Mouse (Mus musculus) neural tube, embryonic 13.5 days (tissue): ENCODE measurements around the gene Lrg1. TPM values are rescaled to one million over a fixed set of nuclear protein-coding genes. Genes with fewer than 3 reads are reported as not detected.

Experiments used
- ATAC-seq: fragments of 200-750 bp; cut with Nextera tagmentation; 2 replicates; pipeline ENCODE4 v1.8.0; 2017; ENCODE audit warnings: low read depth, mild to moderate bottlenecking, moderate TSS enrichment, moderate library complexity
- H3K27ac ChIP-seq: fragments of 300-500 bp; sonication (generic); replicated peaks from 2 replicates; pipeline ENCODE4 v1.5.1; 2015; ENCODE audit warnings: moderate library complexity, mild to moderate bottlenecking, inconsistent platforms
- H3K27me3 ChIP-seq: fragments of 300-500 bp; sonication (generic); 2 replicates; pipeline ENCODE4 v1.6.1; 2015; ENCODE audit warnings: mild to moderate bottlenecking, inconsistent platforms
- H3K36me3 ChIP-seq: fragments of 300-500 bp; sonication (generic); 2 replicates; pipeline ENCODE4 v1.6.1; 2015; ENCODE audit warnings: mild to moderate bottlenecking, inconsistent platforms
- H3K4me1 ChIP-seq: fragments of 300-500 bp; sonication (generic); replicated peaks from 2 replicates; pipeline ENCODE4 v1.6.1; 2015; ENCODE audit warnings: inconsistent platforms
- H3K4me2 ChIP-seq: fragments of 300-500 bp; sonication (generic); 2 replicates; pipeline ENCODE4 v1.6.1; 2015; ENCODE audit warnings: inconsistent platforms, mild to moderate bottlenecking, moderate library complexity
- H3K4me3 ChIP-seq: fragments of 300-500 bp; sonication (generic); 2 replicates; pipeline ENCODE4 v1.5.1; 2015; ENCODE audit warnings: mild to moderate bottlenecking, inconsistent platforms
- H3K9ac ChIP-seq: fragments of 300-500 bp; sonication (generic); 2 replicates; pipeline ENCODE4 v1.6.1; 2015; ENCODE audit warnings: moderate library complexity, mild to moderate bottlenecking, inconsistent platforms
- H3K9me3 ChIP-seq: fragments of 300-500 bp; sonication (generic); 2 replicates; pipeline ENCODE4 v1.6.1; 2016; ENCODE audit warnings: inconsistent platforms
- WGBS: fragments of 180-500 bp; shearing (Covaris S2); methylation state at CpG from one replicate; pipeline ENCODE4 v1.1.7; 2015; 5-methylcytosine and 5-hydroxymethylcytosine counted together
- polyA plus RNA-seq: library from polyadenylated mRNA; unstranded; fragments of >200 nt; fragmentation: Nextera tagmentation; extraction: Ambion mirVana; gene quantifications from 2 replicates; pipeline ENCODE4 v1.2.1, GENCODE M21; 2015

The Lrg1 gene
- polyA plus RNA-seq, 1 experiment from 2014 or later, result 0.22 TPM

GRCm38 (mm10) chr17:56133457-56134363 is 11.9 kb upstream of the Lrg1 start:
- Histone ChIP-seq H3K9ac (peak overlapping the region; percentile 13), H3K9me3 (no peaks in the 10 kb centered on the region), H3K27ac (no peak overlapping the region; the same call in 1 of the 2 replicates), H3K4me1 (peaks cover 47% of the 10 kb centered on the region), H3K4me2 (peak overlapping the region; percentile 50), H3K36me3 (peaks cover 30% of the 10 kb centered on the region), H3K27me3 (peaks cover 8% of the 10 kb centered on the region), H3K4me3 (peak overlapping the region; percentile 24; the same call in 1 of the 2 replicates)
- ATAC-seq, result no peak
- WGBS, result 23% methylated on average over 18 of the region's 21 CpGs

GRCm38 (mm10) chr17:56132661-56133060 is 10.9 kb upstream of the Lrg1 start:
- Histone ChIP-seq H3K9me3 (no peaks in the 10 kb centered on the region), H3K27ac (no peak overlapping the region), H3K36me3 (peaks cover 41% of the 10 kb centered on the region), H3K27me3 (no peaks in the 10 kb centered on the region; the same call in 1 of the 2 replicates), H3K4me3 (no peak overlapping the region), H3K4me2 (no peak overlapping the region), H3K9ac (no peak overlapping the region), H3K4me1 (peaks cover 37% of the 10 kb centered on the region)
- peak; percentile 10; the same call in 1 of the 2 replicates for ATAC-seq
- WGBS, result 5% methylated on average over 14 of the region's 14 CpGs

- Histone ChIP-seq H3K9ac (no peak overlapping the region), H3K4me1 (peaks cover 28% of the 10 kb centered on the region), H3K4me2 (no peak overlapping the region), H3K36me3 (peaks cover 49% of the 10 kb centered on the region), H3K4me3 (no peak overlapping the region), H3K27me3 (peaks cover 7% of the 10 kb centered on the region), H3K27ac (no peak overlapping the region), H3K9me3 (no peaks in the 10 kb centered on the region)
- no peak for ATAC-seq
- WGBS, result 37% methylated on average over 7 of the region's 7 CpGs
These were observed 10.0 kb upstream of the Lrg1 start for GRCm38 (mm10) chr17:56131814-56132213.

- Histone ChIP-seq H3K4me1 (peaks cover 25% of the 10 kb centered on the region), H3K9me3 (no peaks in the 10 kb centered on the region), H3K4me2 (no peak overlapping the region), H3K4me3 (no peak overlapping the region), H3K27ac (no peak overlapping the region), H3K36me3 (peaks cover 56% of the 10 kb centered on the region), H3K27me3 (peaks cover 14% of the 10 kb centered on the region), H3K9ac (no peak overlapping the region)
- WGBS, result 88% methylated on average over 10 of the region's 10 CpGs
- no peak for ATAC-seq
These were observed 9.3 kb upstream of the Lrg1 start for GRCm38 (mm10) chr17:56131136-56131535.

GRCm38 (mm10) chr17:56128246-56128645 is 6.4 kb upstream of the Lrg1 start:
- H3K36me3 ChIP-seq, result peaks cover 82% of the 10 kb centered on the region
- H3K27me3 ChIP-seq, result peaks cover 40% of the 10 kb centered on the region
- H3K4me2 ChIP-seq, result no peak overlapping the region
- 0 out of 2 replicates have a peak, but pooled peaks cover under 1% of the 10 kb centered on the region for H3K9me3 ChIP-seq
- no peak overlapping the region for H3K27ac ChIP-seq
- no peak overlapping the region for H3K4me3 ChIP-seq
- peaks cover 14% of the 10 kb centered on the region for H3K4me1 ChIP-seq
- no peak for ATAC-seq
- 88% methylated on average over 15 of the region's 15 CpGs for WGBS
- H3K9ac ChIP-seq, result peak overlapping the region; percentile 26; the same call in 1 of the 2 replicates

GRCm38 (mm10) chr17:56126175-56126574 is 4.4 kb upstream of the Lrg1 start:
- no peak overlapping the region for H3K9ac ChIP-seq
- peaks cover 15% of the 10 kb centered on the region for H3K9me3 ChIP-seq
- H3K4me1 ChIP-seq, result peaks cover 9% of the 10 kb centered on the region; the same call in 1 of the 2 replicates
- H3K27ac ChIP-seq, result no peak overlapping the region
- peaks cover 61% of the 10 kb centered on the region for H3K27me3 ChIP-seq
- H3K4me3 ChIP-seq, result no peak overlapping the region
- no peak for ATAC-seq
- 71% methylated on average over 11 of the region's 11 CpGs for WGBS
- peaks cover 82% of the 10 kb centered on the region for H3K36me3 ChIP-seq
- no peak overlapping the region for H3K4me2 ChIP-seq

- no peak overlapping the region for H3K4me3 ChIP-seq
- ATAC-seq, result no peak
- H3K27me3 ChIP-seq, result peaks cover 70% of the 10 kb centered on the region
- peaks cover 15% of the 10 kb centered on the region for H3K9me3 ChIP-seq
- 86% methylated on average over 4 of the region's 4 CpGs for WGBS
- peaks cover 13% of the 10 kb centered on the region; the same call in 1 of the 2 replicates for H3K4me1 ChIP-seq
- no peak overlapping the region for H3K4me2 ChIP-seq
- no peak overlapping the region for H3K27ac ChIP-seq
- H3K36me3 ChIP-seq, result peaks cover 72% of the 10 kb centered on the region
- H3K9ac ChIP-seq, result no peak overlapping the region
These were observed 3.5 kb upstream of the Lrg1 start for GRCm38 (mm10) chr17:56125276-56125630.

GRCm38 (mm10) chr17:56124377-56125275 is 2.8 kb upstream of the Lrg1 start:
- ATAC-seq, result no peak
- H3K36me3 ChIP-seq, result peaks cover 66% of the 10 kb centered on the region

GRCm38 (mm10) chr17:56123681-56124340 is 2.0 kb upstream of the Lrg1 start:
- peaks cover 84% of the 10 kb centered on the region for H3K27me3 ChIP-seq
- peak overlapping the region; percentile 46 for H3K4me2 ChIP-seq
- no peak overlapping the region for H3K9ac ChIP-seq
- no peak overlapping the region for H3K27ac ChIP-seq
- peak overlapping the region; percentile 23; the same call in 1 of the 2 replicates for H3K4me3 ChIP-seq
- peaks cover 19% of the 10 kb centered on the region for H3K4me1 ChIP-seq
- peaks cover 15% of the 10 kb centered on the region for H3K9me3 ChIP-seq
- peaks cover 58% of the 10 kb centered on the region for H3K36me3 ChIP-seq
- ATAC-seq, result no peak
- 43% methylated on average over 59 of the region's 59 CpGs for WGBS

More at GRCm38 (mm10) chr17:56124377-56125275, 2.8 kb upstream of the Lrg1 start:
- no peak overlapping the region for H3K27ac ChIP-seq
- peaks cover 15% of the 10 kb centered on the region for H3K9me3 ChIP-seq
- H3K27me3 ChIP-seq, result peaks cover 76% of the 10 kb centered on the region
- 8% methylated on average over 58 of the region's 59 CpGs for WGBS
- H3K9ac ChIP-seq, result peak overlapping the region; percentile 41
- H3K4me2 ChIP-seq, result peak overlapping the region; percentile 46
- H3K4me3 ChIP-seq, result peak overlapping the region; percentile 23
- H3K4me1 ChIP-seq, result peaks cover 18% of the 10 kb centered on the region

GRCm38 (mm10) chr17:56123161-56123560 is 1.4 kb upstream of the Lrg1 start:
- Histone ChIP-seq H3K27ac (no peak overlapping the region), H3K36me3 (peaks cover 52% of the 10 kb centered on the region), H3K9me3 (peaks cover 15% of the 10 kb centered on the region), H3K9ac (no peak overlapping the region), H3K4me1 (peaks cover 19% of the 10 kb centered on the region), H3K4me2 (no peak overlapping the region), H3K27me3 (peaks cover 91% of the 10 kb centered on the region), H3K4me3 (no peak overlapping the region)
- 89% methylated on average over 12 of the region's 12 CpGs for WGBS
- no peak for ATAC-seq
